In the genomic region with DNA sequence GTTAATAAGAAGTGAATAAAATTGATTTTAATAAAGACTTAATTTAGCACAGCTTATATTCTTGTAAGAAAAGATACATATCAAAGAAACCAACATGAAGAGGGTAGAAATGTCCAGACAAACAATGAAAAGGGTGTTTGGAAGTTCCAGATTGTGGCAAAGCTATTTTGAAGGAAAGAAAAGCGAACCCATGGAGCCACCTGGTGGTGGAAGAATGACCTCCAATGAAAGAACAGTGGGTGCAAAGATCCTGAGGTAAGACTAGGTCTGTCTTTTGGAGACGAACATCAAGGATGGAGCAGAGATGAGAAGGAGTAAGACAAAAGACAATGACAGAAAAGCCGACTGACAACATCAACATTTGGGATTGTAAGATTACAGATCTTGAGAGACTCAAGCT, we compare ENCODE assay signal across 8 mouse cellular contexts.
DNase-seq lines count a peak whose midpoint lies in the region; ATAC-seq and TF ChIP-seq lines count a peak whose summit lies in the region.

No protein-coding gene starts in this region.

- TF ChIP-seq EP300 in stomach, postnatal 0 days (optimal IDR thresholded peaks at IDR 0.05) = no peak

- no peak for ATAC-seq in hindbrain, embryonic 11.5 days (ENCODE audit: low FRiP score)
- no peak for ATAC-seq in hindbrain, embryonic 12.5 days (ENCODE audit: low FRiP score)
- ATAC-seq in stomach, postnatal 0 days (ENCODE audit: low FRiP score, low TSS enrichment) = no peak
- no peak for ATAC-seq in monocyte, adult 5-6 weeks (replicated peaks; ENCODE audit: insufficient number of reproducible peaks, low FRiP score, low TSS enrichment, poor library complexity, severe bottlenecking)

- H3K27me3 ChIP-seq in hindbrain, embryonic 11.5 days (ENCODE audit: control insufficient read depth, insufficient read depth, low read length) = no peaks in the 10 kb centered on the region
- H3K27me3 ChIP-seq in hindbrain, embryonic 12.5 days = no peaks in the 10 kb centered on the region
- no peaks in the 10 kb centered on the region for H3K27me3 ChIP-seq in stomach, postnatal 0 days (ENCODE audit: control insufficient read depth, insufficient read depth, low read length)

- peak; percentile 54 for DNase-seq in hindbrain, embryonic 11.5 days (ENCODE audit: low spot score)
- peak; percentile 49 for DNase-seq in testis, postnatal 10 days (ENCODE audit: low spot score)
- DNase-seq in testis, postnatal 14 days (ENCODE audit: low spot score) = no peak
- peak; percentile 41 for DNase-seq in embryo, embryonic 10 days (ENCODE audit: low spot score)
- peak; percentile 16 for DNase-seq in stomach, postnatal 0 days (ENCODE audit: low spot score)
- DNase-seq in layer of hippocampus, adult 9-10 months (ENCODE audit: low spot score) = no peak

- no peaks in the 10 kb centered on the region for H3K9me3 ChIP-seq in hindbrain, embryonic 11.5 days (ENCODE audit: control insufficient read depth, low read length)
- no peaks in the 10 kb centered on the region for H3K9me3 ChIP-seq in hindbrain, embryonic 12.5 days (replicated peaks)
- H3K9me3 ChIP-seq in stomach, postnatal 0 days (ENCODE audit: control insufficient read depth, low read length) = no peaks in the 10 kb centered on the region

- peak; percentile 78 for TF ChIP-seq CTCF in stomach, postnatal 0 days (IDR thresholded peaks at IDR 0.05; ENCODE audit: low read depth)

- no peak overlapping the region for H3K4me3 ChIP-seq in hindbrain, embryonic 11.5 days (ENCODE audit: low read depth, low read length)
- H3K4me3 ChIP-seq in hindbrain, embryonic 12.5 days = no peak overlapping the region
- no peak overlapping the region for H3K4me3 ChIP-seq in stomach, postnatal 0 days (ENCODE audit: low read depth, low read length)

- H3K9ac ChIP-seq in hindbrain, embryonic 11.5 days (ENCODE audit: low read depth, low read length) = no peak overlapping the region
- H3K9ac ChIP-seq in hindbrain, embryonic 12.5 days = no peak overlapping the region
- H3K9ac ChIP-seq in stomach, postnatal 0 days (ENCODE audit: low read length) = no peak overlapping the region

- no peaks in the 10 kb centered on the region for H3K4me1 ChIP-seq in hindbrain, embryonic 11.5 days (replicated peaks; ENCODE audit: control insufficient read depth, insufficient read depth, low read length)
- no peaks in the 10 kb centered on the region for H3K4me1 ChIP-seq in hindbrain, embryonic 12.5 days
- H3K4me1 ChIP-seq in stomach, postnatal 0 days (replicated peaks; ENCODE audit: control insufficient read depth, insufficient read depth) = no peaks in the 10 kb centered on the region

- no peaks in the 10 kb centered on the region for H3K36me3 ChIP-seq in hindbrain, embryonic 11.5 days (ENCODE audit: control insufficient read depth, insufficient read depth, low read length)
- no peaks in the 10 kb centered on the region for H3K36me3 ChIP-seq in hindbrain, embryonic 12.5 days
- no peaks in the 10 kb centered on the region for H3K36me3 ChIP-seq in stomach, postnatal 0 days (ENCODE audit: control insufficient read depth, insufficient read depth, low read length)

- 50% methylated on average over 3 of the region's 3 CpGs for WGBS in hindbrain, embryonic 11.5 days
- 56% methylated on average over 3 of the region's 3 CpGs for WGBS in hindbrain, embryonic 12.5 days
- 59% methylated on average over 3 of the region's 3 CpGs for whole genome bisulfite sequencing in stomach, postnatal 0 days

- no peak overlapping the region for H3K27ac ChIP-seq in hindbrain, embryonic 11.5 days (ENCODE audit: low read depth, low read length)
- H3K27ac ChIP-seq in hindbrain, embryonic 12.5 days = no peak overlapping the region
- no peak overlapping the region for H3K27ac ChIP-seq in stomach, postnatal 0 days (replicated peaks)

- H3K4me2 ChIP-seq in hindbrain, embryonic 11.5 days (replicated peaks; ENCODE audit: low read depth, low read length) = no peak overlapping the region
- no peak overlapping the region for H3K4me2 ChIP-seq in hindbrain, embryonic 12.5 days (replicated peaks)
- H3K4me2 ChIP-seq in stomach, postnatal 0 days (replicated peaks; ENCODE audit: low read depth) = no peak overlapping the region

Comparison
In these comparisons a context has a peak if more than half of its experiments do, and no peak if none do; other contexts are left out.
1. DNase-seq: peak in hindbrain, embryonic 11.5 days (single experiment), testis, postnatal 10 days (single experiment), embryo, embryonic 10 days (single experiment) and stomach, postnatal 0 days (single experiment); none in testis, postnatal 14 days (single experiment) and layer of hippocampus, adult 9-10 months (single experiment).